Mouse (Mus musculus) hindbrain, embryonic 16.5 days (tissue): ENCODE results near the gene Itih5. TPM values are rescaled to one million over a fixed set of nuclear protein-coding genes. Genes with fewer than 3 reads are reported as not detected.

Experiments used
- ATAC-seq: fragments of 200-750 bp; cut with Nextera tagmentation; 2 replicates; pipeline ENCODE4 v1.8.0; 2017; ENCODE audit warnings: moderate TSS enrichment, moderate library complexity
- H3K27ac ChIP-seq: fragments of 300-500 bp; sonication (generic); 2 replicates; pipeline ENCODE4 v1.5.1; 2014; ENCODE audit warnings: low read depth, mild to moderate bottlenecking, control low read depth, low read length, moderate library complexity
- H3K27me3 ChIP-seq: fragments of 300-500 bp; sonication (generic); replicated peaks from 2 replicates; pipeline ENCODE4 v1.6.1; 2014; ENCODE audit warnings: low read length; ENCODE audit not compliant: control insufficient read depth, insufficient read depth
- H3K36me3 ChIP-seq: fragments of 300-500 bp; sonication (generic); 2 replicates; pipeline ENCODE4 v1.6.1; 2014; ENCODE audit warnings: mild to moderate bottlenecking, low read length, moderate library complexity, mixed read lengths; ENCODE audit not compliant: control insufficient read depth, insufficient read depth
- H3K4me1 ChIP-seq: fragments of 300-500 bp; sonication (generic); 2 replicates; pipeline ENCODE4 v1.6.1; 2014; ENCODE audit warnings: low read depth, low read length; ENCODE audit not compliant: control insufficient read depth, insufficient read depth
- H3K4me2 ChIP-seq: fragments of 300-500 bp; sonication (generic); 2 replicates; pipeline ENCODE4 v1.6.1; 2014; ENCODE audit warnings: mild to moderate bottlenecking, low read length, control low read depth, moderate library complexity
- H3K4me3 ChIP-seq: fragments of 300-500 bp; sonication (generic); 2 replicates; pipeline ENCODE4 v1.5.1; 2014; ENCODE audit warnings: mild to moderate bottlenecking, low read length, control low read depth, moderate library complexity
- H3K9ac ChIP-seq: fragments of 300-500 bp; sonication (generic); 2 replicates; pipeline ENCODE4 v1.6.1; 2014; ENCODE audit warnings: low read depth, mild to moderate bottlenecking, control low read depth, low read length, moderate library complexity
- H3K9me3 ChIP-seq: fragments of 300-500 bp; sonication (generic); 2 replicates; pipeline ENCODE4 v1.6.1; 2014; ENCODE audit warnings: mild to moderate bottlenecking, low read length, moderate library complexity; ENCODE audit not compliant: control insufficient read depth
- WGBS: fragments of 180-500 bp; shearing (Covaris S2); extraction: QIAGEN DNeasy Blood & Tissue Kit; methylation state at CpG from one replicate; pipeline ENCODE4 v1.1.7; 2014; 5-methylcytosine and 5-hydroxymethylcytosine counted together
- polyA plus RNA-seq: library from polyadenylated mRNA; unstranded; fragments of >200 nt; fragmentation: Nextera tagmentation; extraction: Ambion mirVana; gene quantifications from 2 replicates; pipeline ENCODE4 v1.2.1, GENCODE M21; 2015

The Itih5 gene
- polyA plus RNA-seq, 1 experiment from 2014 or later = 9.8 TPM

DNA sequence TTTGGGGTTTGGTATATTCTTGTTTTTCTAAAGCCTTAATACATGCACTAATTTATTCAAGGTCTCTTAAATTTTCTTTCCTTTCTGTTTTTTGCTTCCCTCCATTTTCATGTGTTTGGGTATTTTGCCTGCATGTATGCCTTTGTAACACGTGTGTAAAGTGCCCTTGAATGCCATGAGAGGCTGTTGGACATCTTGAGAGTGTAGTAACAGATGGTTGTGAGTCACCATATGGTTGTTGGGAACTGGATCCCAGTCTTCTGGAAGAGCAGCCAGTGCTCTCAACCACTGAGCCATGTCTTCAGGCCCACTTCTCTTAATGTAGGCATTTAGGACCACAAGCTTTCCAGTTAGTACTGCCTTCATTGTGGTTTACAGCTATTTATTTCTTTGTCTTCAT, 135.5 kb downstream of the Itih5 start:
- H3K36me3 ChIP-seq = no peaks in the 10 kb centered on the region
- WGBS = 0% methylated on average over 1 of the region's 1 CpGs
- no peak overlapping the region for H3K4me3 ChIP-seq
- ATAC-seq = no peak
- H3K9me3 ChIP-seq = no peaks in the 10 kb centered on the region
- H3K4me2 ChIP-seq = no peak overlapping the region
- no peaks in the 10 kb centered on the region for H3K4me1 ChIP-seq
- H3K27ac ChIP-seq = no peak overlapping the region
- no peak overlapping the region for H3K9ac ChIP-seq
- peaks cover 7% of the 10 kb centered on the region for H3K27me3 ChIP-seq

DNA sequence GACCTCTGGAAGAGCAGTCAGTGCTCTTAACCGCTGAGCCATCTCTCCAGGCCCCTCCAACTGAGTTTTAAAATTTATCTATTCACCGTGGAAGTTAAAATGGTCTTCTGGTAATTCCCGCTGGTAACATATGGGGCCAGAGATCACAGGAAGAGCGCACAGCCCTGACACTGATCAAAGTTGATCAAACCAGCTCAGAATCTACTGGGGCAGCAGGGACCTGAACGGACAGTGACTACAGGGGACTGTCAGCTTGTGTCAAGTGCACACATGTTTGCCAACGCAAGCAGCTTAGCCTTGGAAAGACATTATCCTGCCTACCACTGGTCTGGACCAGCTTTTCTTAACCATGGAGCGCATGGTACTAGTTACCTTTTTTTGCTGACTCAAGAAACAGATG, 136.7 kb downstream of the Itih5 start:
- no peaks in the 10 kb centered on the region for H3K36me3 ChIP-seq
- H3K4me2 ChIP-seq = no peak overlapping the region
- H3K9ac ChIP-seq = no peak overlapping the region
- 78% methylated on average over 7 of the region's 7 CpGs for WGBS
- no peaks in the 10 kb centered on the region for H3K4me1 ChIP-seq
- no peak overlapping the region for H3K27ac ChIP-seq
- 0 out of 2 replicates have a peak, but pooled peaks have one; percentile 31 for ATAC-seq
- H3K9me3 ChIP-seq = no peaks in the 10 kb centered on the region
- peaks cover 2% of the 10 kb centered on the region; the same call in 1 of the 2 replicates for H3K27me3 ChIP-seq
- no peak overlapping the region for H3K4me3 ChIP-seq

DNA sequence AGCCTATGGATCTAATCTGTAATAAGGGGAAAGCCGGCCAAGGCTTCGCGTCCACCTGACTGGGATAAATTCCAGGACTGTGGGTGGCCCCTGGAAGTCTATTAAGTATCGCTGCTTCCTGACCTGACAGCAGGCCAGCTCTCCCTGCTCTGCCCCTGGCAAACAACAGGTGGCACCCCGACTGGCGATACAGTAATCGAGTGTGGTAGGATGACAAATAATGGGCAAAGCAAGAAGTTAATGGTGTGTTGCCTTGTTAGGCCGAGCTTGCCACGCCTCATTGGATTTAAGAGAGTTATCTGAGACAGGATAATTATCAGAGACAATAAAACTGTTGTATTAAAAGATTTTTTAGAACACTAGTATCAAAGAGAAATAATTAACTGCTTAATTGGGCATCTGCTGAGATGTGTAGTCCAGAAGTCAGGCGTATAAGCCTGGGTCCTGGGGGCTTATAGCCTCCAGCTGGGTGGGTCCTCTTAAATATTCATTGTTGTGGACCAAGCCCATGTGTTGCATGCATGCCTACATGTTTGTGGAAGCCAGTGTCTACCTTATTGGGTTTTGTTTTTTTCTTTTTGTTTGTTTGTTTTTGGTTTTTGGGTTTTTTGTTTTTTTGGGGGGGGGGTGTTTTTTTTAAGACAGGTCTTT, 140.3 kb downstream of the Itih5 start:
- no peak overlapping the region for H3K9ac ChIP-seq
- no peaks in the 10 kb centered on the region for H3K9me3 ChIP-seq
- H3K36me3 ChIP-seq = no peaks in the 10 kb centered on the region
- no peak overlapping the region for H3K27ac ChIP-seq
- peaks cover 2% of the 10 kb centered on the region; the same call in 1 of the 2 replicates for H3K27me3 ChIP-seq
- H3K4me2 ChIP-seq = no peak overlapping the region
- no peak overlapping the region for H3K4me3 ChIP-seq
- H3K4me1 ChIP-seq = peaks cover 2% of the 10 kb centered on the region; the same call in 1 of the 2 replicates
- 27% methylated on average over 10 of the region's 10 CpGs for WGBS
- ATAC-seq = 0 out of 2 replicates have a peak, but pooled peaks have one; percentile 35

DNA sequence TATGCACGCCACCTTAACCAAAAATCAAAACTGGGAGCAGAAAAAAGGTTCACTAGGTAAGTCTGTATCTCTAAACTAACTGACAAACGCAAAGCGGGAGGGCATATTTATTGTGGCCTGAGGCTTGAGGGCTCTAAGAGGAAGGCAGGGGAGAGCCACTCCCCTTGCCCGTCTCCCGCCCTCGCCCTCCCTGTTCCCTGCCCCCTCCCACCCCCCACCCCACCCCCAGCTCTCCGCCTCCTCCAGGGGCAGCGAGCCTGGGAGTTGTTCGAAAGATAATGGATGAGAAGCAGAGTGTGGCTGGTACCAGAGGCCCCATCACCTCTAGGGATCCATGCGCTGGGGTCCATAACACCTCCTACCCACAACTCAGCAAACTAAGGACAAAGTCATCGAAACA, 142.5 kb downstream of the Itih5 start:
- no peak overlapping the region for H3K4me2 ChIP-seq
- ATAC-seq = no peak
- H3K27me3 ChIP-seq = no peaks in the 10 kb centered on the region; the same call in 1 of the 2 replicates

DNA sequence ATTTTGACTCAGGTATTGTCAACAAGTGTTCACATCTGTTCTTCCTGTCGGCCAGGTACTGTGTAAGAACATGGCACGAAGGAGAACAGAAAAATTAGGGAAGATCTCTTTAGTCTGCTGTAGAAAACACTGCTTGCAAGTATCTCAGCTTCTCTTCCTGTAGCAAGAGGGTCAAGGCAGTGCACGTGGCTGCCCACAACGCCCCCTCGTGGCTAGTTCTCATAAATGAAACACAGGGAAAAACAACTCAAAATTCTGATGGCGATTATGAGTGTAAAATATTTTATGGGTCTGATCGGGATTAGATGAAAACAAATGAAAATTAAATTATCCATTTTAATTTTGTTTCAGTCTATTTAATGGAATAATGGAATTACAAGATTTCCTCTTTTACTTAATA, 146.9 kb downstream of the Itih5 start:
- peaks cover 6% of the 10 kb centered on the region; the same call in 1 of the 2 replicates for H3K4me1 ChIP-seq
- H3K4me3 ChIP-seq = no peak overlapping the region
- no peak for ATAC-seq
- H3K36me3 ChIP-seq = no peaks in the 10 kb centered on the region
- no peak overlapping the region for H3K27ac ChIP-seq
- H3K27me3 ChIP-seq = no peaks in the 10 kb centered on the region
- no peak overlapping the region for H3K4me2 ChIP-seq
- no peak overlapping the region for H3K9ac ChIP-seq
- H3K9me3 ChIP-seq = no peaks in the 10 kb centered on the region
- WGBS = 54% methylated on average over 7 of the region's 7 CpGs

More for the DNA sequence above, 142.5 kb downstream of the Itih5 start:
- no peak overlapping the region for H3K27ac ChIP-seq
- peaks cover 5% of the 10 kb centered on the region; the same call in 1 of the 2 replicates for H3K4me1 ChIP-seq
- H3K9me3 ChIP-seq = no peaks in the 10 kb centered on the region
- H3K36me3 ChIP-seq = no peaks in the 10 kb centered on the region
- 13% methylated on average over 11 of the region's 11 CpGs for WGBS
- no peak overlapping the region for H3K4me3 ChIP-seq
- no peak overlapping the region for H3K9ac ChIP-seq

DNA sequence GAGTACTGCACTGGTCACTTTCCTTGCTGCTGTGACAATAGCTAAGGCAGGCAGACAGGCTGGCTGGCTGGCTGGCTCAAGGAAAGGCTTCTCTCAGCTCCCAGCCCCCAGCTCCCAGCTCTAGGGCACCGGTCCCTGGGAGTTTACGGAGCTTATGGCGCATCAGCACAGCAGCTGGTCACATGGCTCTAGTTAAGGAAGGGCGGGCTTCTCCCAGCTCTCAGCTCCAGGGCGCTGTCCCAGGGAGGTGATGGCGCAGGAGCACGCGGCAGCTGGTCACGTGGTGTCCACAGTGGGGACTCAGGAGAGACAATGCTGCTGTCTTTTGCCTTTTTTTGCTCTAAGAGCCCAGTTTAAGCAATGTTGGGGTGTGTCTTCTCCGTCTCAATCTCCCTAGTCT, 147.4 kb downstream of the Itih5 start:
- H3K4me2 ChIP-seq = peak overlapping the region; percentile 61
- H3K9me3 ChIP-seq = no peaks in the 10 kb centered on the region
- H3K27ac ChIP-seq = no peak overlapping the region
- peak overlapping the region; percentile 34 for H3K4me3 ChIP-seq
- H3K9ac ChIP-seq = peak overlapping the region; percentile 48
- H3K36me3 ChIP-seq = no peaks in the 10 kb centered on the region
- H3K4me1 ChIP-seq = peaks cover 6% of the 10 kb centered on the region; the same call in 1 of the 2 replicates
- H3K27me3 ChIP-seq = no peaks in the 10 kb centered on the region
- WGBS = 39% methylated on average over 10 of the region's 10 CpGs
- peak; percentile 85 for ATAC-seq

DNA sequence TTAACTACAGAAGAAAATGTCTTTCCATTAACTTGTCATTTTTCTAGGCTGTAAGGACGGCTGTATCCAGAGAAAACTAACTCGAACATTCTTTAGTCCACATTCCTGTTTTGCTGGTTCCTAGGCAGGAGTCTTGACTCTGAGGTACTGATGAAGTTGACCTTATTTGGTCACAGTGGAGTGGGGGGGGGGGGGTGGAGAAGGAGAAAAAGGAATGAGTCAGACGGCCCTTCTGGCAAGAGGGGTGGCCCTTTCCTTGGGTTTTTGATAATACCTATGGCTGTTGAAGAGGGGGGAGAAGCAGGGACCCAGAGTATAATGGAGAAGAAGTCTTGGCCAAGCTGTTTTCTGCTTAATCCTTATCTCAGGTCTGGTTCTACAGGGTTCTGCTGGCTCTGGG, 148.0 kb downstream of the Itih5 start:
- Histone ChIP-seq H3K4me1 (peaks cover 3% of the 10 kb centered on the region; the same call in 1 of the 2 replicates), H3K36me3 (no peaks in the 10 kb centered on the region), H3K9me3 (no peaks in the 10 kb centered on the region), H3K27ac (no peak overlapping the region), H3K4me3 (no peak overlapping the region), H3K27me3 (no peaks in the 10 kb centered on the region), H3K9ac (no peak overlapping the region), H3K4me2 (no peak overlapping the region)
- ATAC-seq = no peak
- WGBS = 52% methylated on average over 3 of the region's 3 CpGs

DNA sequence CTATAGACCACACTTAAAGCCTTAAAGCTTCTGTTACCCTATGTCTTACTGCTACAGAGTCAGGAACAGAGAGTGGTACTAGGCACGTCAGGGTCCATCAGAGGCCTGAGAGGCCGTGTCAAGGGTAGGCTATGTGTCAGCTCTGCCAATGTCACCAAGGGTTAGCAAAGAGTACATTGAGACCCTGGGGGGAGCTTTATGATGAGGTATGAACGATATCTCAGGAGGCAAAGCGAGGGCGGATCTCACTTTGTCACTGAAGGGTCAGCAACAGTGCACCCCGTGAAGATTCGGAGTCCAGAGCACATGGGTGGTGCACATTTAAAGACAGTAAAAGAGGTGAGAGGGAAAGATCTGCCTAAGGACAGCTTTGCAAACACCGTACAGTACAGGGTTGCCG, 148.6 kb downstream of the Itih5 start:
- Histone ChIP-seq H3K36me3 (no peaks in the 10 kb centered on the region), H3K27me3 (no peaks in the 10 kb centered on the region), H3K4me1 (peaks cover 3% of the 10 kb centered on the region; the same call in 1 of the 2 replicates), H3K9me3 (no peaks in the 10 kb centered on the region), H3K4me2 (no peak overlapping the region), H3K9ac (no peak overlapping the region), H3K27ac (no peak overlapping the region), H3K4me3 (no peak overlapping the region)
- 94% methylated on average over 9 of the region's 9 CpGs for WGBS
- no peak for ATAC-seq

DNA sequence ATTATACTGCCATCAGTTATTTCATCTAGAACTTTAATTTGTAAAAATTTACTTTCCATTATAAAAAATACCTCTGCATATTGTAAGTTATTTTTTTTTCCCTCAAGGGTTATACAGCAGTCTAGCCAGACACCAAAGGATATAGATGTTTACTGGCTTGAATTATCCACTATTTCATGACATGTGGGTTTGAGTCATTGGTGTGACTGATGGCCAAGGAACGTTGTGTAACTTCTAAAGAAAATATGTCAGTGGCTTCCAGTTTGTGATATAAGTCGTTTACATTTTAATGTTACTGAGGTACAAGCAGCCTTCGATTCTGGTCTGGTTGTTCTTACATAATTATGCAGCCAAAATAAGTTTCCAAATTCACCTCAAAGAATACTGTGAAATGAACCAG, 151.5 kb downstream of the Itih5 start:
- Histone ChIP-seq H3K9ac (no peak overlapping the region), H3K27me3 (no peaks in the 10 kb centered on the region), H3K4me3 (no peak overlapping the region), H3K4me1 (peaks cover 3% of the 10 kb centered on the region; the same call in 1 of the 2 replicates), H3K4me2 (no peak overlapping the region), H3K36me3 (no peaks in the 10 kb centered on the region), H3K9me3 (no peaks in the 10 kb centered on the region), H3K27ac (no peak overlapping the region)
- WGBS = 73% methylated on average over 3 of the region's 3 CpGs
- no peak for ATAC-seq
